Mouse (Mus musculus) right cerebral cortex, postnatal 25 days (tissue): Measurements from ENCODE around the gene Smg9.

ENCODE experiments used
- DNase-seq: peaks from one replicate; pipeline ENCODE4 v3.0.0; 2022

Gene Smg9

DNA sequence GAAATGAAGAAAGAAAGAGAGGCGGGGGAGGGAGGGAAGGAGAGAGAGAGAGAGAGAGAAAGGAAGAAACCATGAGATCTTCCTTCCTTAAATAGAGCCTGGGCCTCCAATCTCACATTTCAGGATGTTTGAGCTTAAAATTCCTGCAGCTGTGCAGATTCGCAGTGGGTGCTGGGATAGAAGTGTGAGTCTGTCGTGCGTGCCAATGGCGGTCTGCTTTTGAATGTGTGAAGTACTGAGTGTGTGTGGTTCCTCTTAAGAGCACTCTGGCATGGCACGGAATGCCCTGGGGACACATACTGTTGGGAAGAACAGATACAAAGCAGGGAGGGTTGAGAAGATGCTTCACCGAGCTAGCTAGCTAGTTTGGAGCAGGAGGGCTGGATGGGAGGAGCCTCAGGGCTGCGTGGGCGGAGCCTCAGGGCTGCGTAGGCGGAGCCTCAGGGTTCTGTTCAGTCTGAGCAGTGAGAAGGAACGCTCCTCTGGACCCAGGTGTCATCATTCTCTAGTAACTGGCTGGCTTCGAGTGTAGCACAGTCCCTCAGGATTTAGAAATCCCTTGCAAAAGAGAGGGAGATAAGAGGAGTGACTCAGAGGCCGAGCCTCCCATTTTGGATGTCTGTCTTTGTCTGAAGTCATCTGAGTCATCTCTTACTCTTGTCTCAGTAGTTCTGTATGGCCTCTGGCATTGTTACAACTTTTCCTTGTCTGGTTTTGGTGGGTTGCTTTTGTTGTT, 49.5 kb downstream of the Smg9 start:
- no peak for DNase-seq

DNA sequence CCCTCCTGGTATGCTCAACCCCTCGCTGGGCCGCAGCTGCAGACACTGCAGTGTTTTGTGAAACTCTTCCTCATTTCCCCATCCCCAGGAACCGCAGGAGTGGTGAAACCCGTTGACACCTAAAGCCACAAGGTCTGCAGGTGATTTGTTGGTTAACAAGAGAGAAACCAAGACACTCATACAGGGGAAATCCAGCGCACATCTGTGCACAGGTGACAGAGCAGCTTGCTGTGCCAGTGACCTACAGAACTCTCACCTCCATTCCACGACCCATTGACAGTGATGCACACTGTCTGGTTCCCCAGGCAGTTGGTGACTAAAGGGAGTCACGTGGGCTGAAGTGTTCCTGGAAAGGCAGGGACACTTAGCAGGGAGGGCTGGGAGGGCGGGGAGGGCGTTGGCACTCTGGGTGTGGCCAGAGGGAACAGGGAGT, 51.2 kb downstream of the Smg9 start:
- no peak for DNase-seq

DNA sequence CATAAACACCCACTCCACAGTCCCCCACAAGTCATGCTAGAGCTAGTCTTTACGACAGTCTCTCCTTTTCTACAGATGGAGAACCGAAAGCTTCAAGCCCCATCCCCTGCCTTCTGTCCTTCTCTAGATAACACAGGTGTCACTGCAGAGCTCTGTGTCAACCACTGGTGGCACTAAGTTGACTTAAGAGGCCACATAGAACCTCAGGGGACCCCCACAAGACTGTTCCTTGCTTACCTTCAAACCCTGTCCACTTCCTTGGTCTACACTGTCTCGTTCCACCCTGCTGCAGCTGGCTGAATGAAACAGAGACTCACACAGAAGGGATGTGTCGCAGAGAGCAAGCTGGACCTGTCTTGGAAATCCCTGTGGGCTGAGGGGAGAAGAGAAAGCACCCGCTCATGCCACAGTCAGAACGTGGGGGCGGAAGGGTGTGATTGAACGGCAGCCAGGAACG, 52.5 kb downstream of the Smg9 start, which contains the start of gene Irgc1:
Gene Irgc1, minus strand, starts transcription at position 443 of the 457 bp plus-strand sequence.
- no peak for DNase-seq

DNA sequence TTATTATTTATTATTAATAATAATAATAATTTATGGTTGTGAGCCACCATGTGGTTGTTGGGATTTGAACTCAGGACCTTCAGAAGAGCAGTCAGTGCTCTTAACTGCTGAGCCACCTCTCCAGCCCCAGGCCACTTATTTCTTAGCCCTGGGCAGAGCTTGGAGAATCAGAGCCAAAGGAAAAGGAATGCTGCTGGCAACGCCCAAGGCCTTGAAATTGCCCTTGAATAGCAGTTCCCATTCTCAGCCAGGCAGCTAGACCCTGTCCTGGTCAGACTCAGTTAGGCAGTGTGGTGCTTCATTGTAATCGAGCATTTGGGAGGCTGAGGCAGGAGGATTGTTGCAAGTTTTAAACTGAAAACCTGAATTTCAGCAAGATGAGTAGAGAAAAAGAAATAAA, 54.8 kb downstream of the Smg9 start:
- DNase-seq, result no peak

DNA sequence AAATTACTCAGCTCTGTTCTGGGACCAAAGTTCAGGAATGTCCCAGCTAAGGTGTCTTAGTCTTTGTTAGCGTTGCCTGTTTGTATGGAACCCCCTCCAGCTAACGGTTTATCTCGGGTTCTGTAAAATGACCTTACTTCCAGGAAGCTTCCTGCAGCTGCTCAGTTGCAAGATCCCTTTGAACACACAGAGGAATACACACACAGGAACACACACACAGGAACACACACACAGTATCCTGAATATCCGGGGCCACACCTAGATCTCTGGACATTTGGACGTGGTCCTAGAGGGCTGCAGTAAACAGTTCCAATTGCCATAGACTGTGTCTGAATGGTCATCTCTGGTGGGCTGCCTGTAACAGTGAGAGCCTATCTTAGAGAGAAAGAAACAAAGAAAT, 56.3 kb downstream of the Smg9 start:
- DNase-seq, result no peak

DNA sequence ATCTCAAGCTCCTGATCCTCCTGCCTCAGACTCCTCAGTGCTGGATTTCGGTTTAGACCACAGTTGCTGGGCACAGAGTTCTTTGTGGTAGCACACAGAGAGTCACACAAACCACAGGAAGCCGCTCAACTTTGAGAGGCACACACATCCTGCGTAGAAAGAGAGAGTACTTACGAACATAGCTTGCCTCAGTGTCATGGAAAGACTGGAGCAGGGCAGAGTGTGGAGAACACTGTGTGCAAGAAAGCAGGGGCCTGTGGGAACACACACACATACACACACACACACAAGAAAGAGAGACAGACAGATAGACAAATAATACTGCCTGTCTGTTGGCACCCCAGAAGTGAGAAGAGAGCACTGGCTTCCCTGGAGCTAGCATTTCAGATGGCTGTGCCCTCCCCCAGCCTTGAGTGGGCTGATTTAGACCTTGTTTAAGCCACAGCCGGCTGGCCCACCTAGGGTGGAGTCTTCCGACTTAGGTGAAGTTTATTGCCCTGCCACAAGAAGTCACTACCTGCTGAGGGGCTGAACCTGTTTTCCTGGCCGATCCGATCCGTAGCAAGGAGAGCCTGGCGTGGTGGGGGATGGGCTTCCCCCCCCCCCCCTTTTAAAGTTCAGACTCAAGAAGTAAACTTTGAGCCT, 58.4 kb downstream of the Smg9 start:
- DNase-seq, result no peak

DNA sequence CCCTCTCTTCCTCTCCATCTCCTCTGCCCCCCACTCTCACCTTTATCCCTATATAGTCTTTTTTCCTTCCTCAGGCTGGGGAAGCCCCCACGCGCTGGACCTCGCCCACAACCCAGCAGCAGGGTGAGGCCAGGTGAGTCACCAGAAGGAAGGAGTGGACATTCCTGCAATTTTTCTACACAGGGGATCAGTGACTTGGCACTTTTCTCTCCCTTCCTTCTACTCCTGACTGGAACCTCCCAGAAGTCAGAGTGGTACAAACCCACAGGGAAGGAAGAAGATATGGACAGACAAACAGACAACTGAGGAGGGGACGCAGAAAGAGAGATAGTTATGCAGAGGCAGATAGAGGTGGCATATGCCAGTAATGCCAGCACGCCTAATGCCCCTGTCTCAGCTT, 60.0 kb downstream of the Smg9 start:
- DNase-seq, result no peak

DNA sequence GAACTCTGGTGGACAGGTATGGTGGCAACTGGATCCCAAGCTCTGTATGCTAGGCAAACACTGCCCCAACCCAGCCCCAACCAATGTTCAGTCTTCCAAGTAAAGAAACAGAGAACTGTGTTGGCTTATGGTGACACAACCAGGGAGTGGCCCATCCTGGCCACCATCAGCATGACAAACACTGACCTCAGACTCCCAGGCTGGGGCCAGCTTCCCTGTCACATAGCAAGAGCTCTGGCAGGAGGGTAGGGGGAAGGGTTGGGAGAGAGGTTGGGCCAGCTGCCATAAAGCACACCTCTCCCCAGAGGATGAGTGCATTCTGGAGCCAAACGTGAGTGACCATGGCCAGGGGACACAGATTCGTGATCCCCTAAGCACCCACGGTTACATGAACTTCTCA, 60.4 kb downstream of the Smg9 start:
- DNase-seq, result no peak

DNA sequence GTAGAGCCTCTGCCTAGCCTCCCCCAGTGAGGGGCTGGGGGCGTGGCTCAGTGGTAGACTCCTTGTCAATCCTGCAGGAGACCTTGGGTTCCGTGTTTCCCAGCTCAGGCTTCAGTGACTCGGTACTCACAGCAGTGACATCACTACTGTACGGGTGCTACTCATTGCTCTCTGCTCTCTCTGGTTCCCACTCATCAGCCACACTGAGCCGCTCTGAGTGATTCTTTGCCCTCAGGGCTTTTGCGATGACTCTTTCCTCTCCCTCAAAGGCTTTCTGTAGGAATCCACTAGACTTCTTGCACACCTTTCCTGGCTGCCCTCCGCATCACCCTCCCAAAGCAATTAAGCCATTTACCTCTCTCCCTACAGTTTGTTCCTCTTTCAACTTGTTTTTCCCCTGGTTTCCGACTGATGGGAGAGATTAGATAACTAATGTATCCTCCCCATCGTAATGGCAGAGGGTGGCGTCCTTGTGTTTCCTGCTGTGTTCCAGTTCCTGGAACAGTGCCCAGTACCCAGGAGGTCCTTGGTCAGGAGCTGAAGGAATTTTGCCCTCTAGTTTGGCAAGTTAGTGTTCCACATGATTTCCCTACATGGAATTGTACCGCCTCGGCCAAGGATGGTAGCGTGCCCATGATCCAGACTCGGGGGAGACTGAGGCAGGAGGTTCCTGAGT, 62.1 kb downstream of the Smg9 start:
- DNase-seq, result no peak

DNA sequence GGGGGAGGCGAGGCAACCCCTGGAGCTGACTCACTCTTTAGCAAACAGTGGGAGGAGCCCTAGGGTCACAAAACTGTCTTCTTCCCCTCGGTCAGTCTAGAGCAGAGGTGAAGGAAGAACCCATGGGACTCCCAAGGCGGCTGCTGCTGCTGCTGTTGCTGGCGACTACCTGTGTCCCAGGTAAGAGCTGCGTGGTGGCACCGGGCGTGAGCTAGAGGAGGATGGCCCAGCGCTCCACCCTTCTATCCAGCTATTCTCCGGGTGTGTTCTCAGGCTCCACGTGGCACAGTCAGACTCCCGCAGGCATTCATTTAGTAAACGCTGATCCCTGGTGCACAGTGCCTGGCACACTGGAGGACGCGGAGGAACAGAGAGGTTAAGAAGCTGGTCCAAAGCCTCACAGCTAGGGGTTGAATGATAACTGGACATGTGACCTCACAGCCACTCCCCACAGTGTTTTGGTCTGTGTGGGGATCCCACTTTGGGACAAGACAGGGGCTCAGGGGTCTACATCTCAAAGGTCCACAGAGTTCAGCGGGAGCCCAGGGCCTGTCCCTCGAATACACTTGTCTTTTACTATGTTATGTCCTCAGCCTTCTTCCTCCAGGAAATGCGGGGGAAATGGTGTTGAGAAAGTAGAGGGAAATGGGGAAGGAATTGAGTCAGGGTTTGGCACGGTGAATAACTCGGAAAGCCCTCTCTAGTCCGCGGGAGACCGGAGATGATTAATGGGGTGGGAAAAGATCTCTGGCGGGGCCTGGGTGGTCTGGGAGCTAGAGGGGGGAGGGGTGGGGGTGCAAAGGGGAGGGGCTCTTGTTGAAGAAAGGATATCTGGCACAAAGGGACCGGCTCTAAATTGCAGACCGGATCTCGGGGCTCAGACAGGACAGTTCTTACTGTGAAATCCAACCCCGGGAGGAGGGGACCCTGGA, 63.2 kb downstream of the Smg9 start, which contains the start of gene Plaur:
Gene Plaur, plus strand, starts transcription at position 97 of the 932 bp plus-strand sequence.
- no peak for DNase-seq

DNA sequence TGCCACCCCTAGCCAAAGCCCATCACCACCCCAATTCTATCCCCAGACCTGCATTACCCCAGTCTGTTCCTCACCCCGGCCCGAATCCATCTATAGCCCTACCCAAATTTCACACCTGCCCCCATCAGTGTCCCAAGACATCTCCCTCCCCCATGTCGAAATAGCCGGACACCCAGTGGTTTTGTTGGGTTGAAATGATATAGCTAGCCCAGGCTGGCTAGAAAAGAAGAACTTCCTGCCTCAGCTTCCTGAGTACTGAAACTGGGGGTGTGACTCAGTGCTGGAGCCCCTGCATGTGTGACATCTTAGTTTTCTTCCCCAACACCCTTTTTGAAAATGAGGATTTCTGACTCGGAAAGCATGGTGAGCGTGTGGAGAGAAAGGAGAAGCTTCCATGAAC, 67.4 kb downstream of the Smg9 start:
- no peak for DNase-seq

DNA sequence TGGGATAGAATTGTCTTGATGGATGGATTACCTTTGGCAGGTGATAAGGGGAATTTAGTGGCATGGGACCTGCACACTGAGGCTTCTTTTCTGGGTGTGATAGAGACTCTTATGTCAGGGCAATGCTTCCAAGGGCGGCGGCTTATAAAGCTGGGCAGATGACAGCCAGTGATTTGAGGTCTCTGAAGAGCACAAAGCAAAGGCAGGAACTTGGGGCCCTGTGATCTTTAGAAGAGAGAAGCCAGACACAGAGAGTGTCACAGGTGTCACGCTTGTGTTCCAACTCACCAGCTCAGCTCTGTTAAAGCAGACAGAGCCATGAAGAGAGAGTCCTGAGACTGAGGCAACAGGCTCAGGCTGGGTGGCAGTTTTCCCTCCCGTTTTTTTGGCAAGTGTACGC, 68.5 kb downstream of the Smg9 start:
- no peak for DNase-seq

DNA sequence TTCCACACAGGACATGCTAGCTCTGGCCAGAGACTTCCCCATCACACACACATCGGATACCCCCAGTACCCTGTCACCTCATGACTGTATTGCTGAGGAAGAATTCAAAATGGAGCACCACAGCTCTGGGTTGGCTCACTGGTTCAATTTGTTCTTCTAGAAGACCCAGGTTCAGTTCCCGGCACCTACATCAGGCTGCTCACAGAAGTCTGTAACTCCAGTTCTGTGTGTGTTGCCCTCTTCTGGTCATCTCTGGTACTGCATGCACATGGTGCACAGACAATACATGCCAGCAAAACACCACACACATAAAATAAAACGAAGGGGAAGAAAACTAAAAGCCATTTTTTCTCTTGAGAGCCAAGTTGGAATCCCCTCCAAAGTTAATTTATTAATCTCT, 69.7 kb downstream of the Smg9 start:
- no peak for DNase-seq

DNA sequence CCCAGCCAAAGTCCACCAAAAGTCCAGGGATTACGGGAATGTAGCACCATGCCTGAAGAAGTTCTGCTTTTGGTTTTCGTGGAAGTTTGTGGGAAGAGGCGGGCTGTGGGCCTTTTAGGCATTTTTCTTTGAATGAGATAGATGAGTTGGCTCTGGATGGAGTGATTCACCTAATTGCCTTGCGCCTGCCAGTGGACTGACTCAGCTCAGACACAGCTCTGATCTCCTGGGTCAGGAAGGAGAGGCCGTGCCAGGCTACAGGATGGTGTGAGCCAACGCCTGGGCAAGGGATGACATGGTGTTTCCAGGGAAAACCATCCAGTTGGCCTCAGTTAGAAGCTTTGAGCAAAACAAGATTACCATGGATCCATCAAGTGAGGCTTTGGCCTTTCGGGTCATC, 70.9 kb downstream of the Smg9 start:
- no peak for DNase-seq
